ENCODE assay signal across 19 mouse cellular contexts in genomic region chr1:178915056-178915455, GRCm38 (mm10).
"Had no signal": no experiment of that assay in that cellular context is flagged by ENCODE, and none has a peak within 500 bp of the region (broad histone marks: within the 10 kb centered on the region; RNA-seq: fewer than 3 reads in every experiment).

No protein-coding gene starts in this region.

- H3K27ac ChIP-seq: kidney, postnatal 0 days; layer of hippocampus, adult 2 months; limb, embryonic 15.5 days; liver, embryonic 14.5 days; macrophage; midbrain, embryonic 13.5 days; stomach, postnatal 0 days had no signal

- H3K4me2 ChIP-seq: limb, embryonic 15.5 days; liver, embryonic 11.5 days; lung, embryonic 14.5 days; midbrain, embryonic 13.5 days had no signal

- H3K9me3 ChIP-seq: limb, embryonic 15.5 days; midbrain, embryonic 13.5 days had no signal

- ATAC-seq: liver, postnatal 0 days; lung, postnatal 0 days had no signal

- H3K27me3 ChIP-seq: limb, embryonic 15.5 days had no signal

- DNase-seq: kidney, adult 2 months; kidney, postnatal 25 days; layer of hippocampus, adult 9-11 months; liver, postnatal 0 days; lung, embryonic 14.5 days; right cerebral cortex, adult 18-20 months; right cerebral cortex, postnatal 14 days; thymus, adult 2 months; thymus, postnatal 14 days; thymus, postnatal 4 days had no signal

- H3K4me3 ChIP-seq: layer of hippocampus, adult 2 months; limb, embryonic 15.5 days; midbrain, embryonic 13.5 days had no signal

- H3K9ac ChIP-seq: limb, embryonic 15.5 days; liver, embryonic 14.5 days; liver, postnatal 0 days; lung, embryonic 14.5 days; midbrain, embryonic 13.5 days had no signal
